Mouse (Mus musculus): ENCODE results near the gene Sh3bgrl3. TPM values are rescaled to one million over a fixed set of nuclear protein-coding genes. Genes with fewer than 3 reads are reported as not detected.
A peak's percentile ranks its signal among the peaks of the same experiment; 100 is the strongest.

Gene Sh3bgrl3
- polyA plus RNA-seq, 1 experiment from 2014 or later = 161 TPM

DNA sequence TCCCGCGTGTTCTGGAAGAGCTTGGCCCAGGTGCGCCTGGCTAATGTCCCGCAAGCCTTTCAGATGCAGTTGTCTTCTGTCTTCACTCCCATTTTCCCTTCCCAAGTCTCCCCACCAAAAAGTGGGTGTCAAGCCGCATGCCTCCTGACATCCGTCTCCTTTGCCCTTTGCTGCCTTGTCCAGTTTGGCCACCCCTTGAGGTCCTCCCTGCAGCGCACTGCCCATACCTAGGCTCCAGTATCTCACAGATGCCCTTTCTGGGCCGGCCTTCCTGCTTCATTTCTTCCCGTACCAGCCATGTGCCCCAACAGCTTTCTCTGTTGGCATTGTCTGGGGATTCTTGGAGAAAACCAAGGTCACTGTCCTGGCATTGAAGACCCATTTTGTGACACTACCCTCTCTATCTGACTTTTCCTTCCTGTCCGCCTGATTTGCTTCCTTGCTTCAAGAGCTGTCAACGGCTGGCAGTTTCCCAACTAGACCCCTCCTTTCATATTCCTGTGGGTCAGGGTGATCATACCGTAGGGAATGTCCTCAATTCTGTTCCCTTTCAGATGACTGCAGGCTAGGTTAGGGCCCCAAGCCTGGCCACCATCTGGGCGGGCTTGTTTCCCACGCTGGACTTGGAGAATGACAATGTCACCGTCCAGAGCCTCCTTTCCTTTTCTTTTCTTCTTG lies 3.1 kb downstream of the Sh3bgrl3 start:
- peaks cover 32% of the 10 kb centered on the region for H3K4me1 ChIP-seq (ENCODE audit: control insufficient read depth, low read depth, low read length)
- H3K27me3 ChIP-seq (ENCODE audit: control insufficient read depth, insufficient read depth, low read depth, low read length) = no peaks in the 10 kb centered on the region
- H3K4me2 ChIP-seq (ENCODE audit: low read depth, low read length) = no peak overlapping the region
- 72% methylated on average over 15 of the region's 15 CpGs for WGBS (ENCODE audit: insufficient replicate concordance)
- no peaks in the 10 kb centered on the region for H3K9me3 ChIP-seq (replicated peaks; ENCODE audit: control insufficient read depth, low read length)
- H3K9ac ChIP-seq (ENCODE audit: low read depth, low read length) = no peak overlapping the region
- no peak overlapping the region for H3K27ac ChIP-seq (ENCODE audit: low read length)
- no peaks in the 10 kb centered on the region for H3K36me3 ChIP-seq (ENCODE audit: control insufficient read depth, insufficient read depth)
- no peak overlapping the region for H3K4me3 ChIP-seq (ENCODE audit: low read depth, low read length)
- ATAC-seq (ENCODE audit: low read depth) = no peak

DNA sequence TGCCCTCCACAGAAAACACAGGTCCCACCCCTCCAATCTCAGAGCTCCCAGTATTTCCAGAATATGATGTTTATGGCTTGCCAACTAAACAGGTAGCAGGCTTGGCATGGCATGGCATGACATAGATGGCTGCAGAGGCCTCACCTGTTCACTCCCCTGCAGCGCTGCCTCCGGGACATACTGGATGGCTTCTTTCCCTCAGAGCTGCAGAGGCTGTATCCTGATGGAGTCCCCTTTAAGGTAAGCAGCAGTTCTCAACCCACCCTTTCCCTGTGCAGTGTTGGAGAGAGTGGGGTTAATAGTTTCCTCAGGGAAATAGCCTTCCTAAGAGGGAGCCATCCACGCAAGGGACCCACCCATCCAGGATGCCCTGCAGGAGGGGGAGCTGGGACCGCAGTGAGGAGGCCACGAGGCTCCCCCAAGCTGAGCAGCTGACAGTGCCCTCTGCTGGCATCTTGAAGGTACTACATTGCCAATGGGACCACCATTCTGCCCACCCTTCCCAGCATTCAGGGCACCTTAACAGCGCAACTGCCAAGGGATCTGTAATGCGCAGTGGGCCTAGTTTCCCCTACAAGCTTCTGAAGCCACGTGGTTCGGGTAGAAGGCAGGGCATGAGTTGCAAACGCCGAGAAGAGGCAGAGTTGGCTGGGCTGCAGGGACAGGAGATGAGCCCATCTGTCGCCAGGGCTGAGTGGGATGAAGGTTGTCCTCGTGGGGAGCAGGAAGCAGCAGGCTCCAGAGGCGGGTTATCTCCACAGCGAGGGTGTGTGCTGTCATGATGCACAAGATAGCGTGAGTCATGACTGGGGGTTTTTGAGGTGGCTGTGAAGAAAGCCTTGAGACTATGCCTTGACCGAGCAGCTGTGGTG lies 4.7 kb downstream of the Sh3bgrl3 start:
- ATAC-seq (ENCODE audit: low read depth) = no peak
- no peaks in the 10 kb centered on the region for H3K36me3 ChIP-seq (ENCODE audit: control insufficient read depth, insufficient read depth)
- H3K4me3 ChIP-seq (ENCODE audit: low read depth, low read length) = no peak overlapping the region
- peak overlapping the region; percentile 28; the same call in 1 of the 2 replicates for H3K4me2 ChIP-seq (ENCODE audit: low read depth, low read length)
- H3K27me3 ChIP-seq (ENCODE audit: control insufficient read depth, insufficient read depth, low read depth, low read length) = no peaks in the 10 kb centered on the region
- no peak overlapping the region; the same call in 1 of the 2 replicates for H3K9ac ChIP-seq (ENCODE audit: low read depth, low read length)
- 13% methylated on average over 17 of the region's 17 CpGs for WGBS (ENCODE audit: insufficient replicate concordance)
- peaks cover 19% of the 10 kb centered on the region for H3K4me1 ChIP-seq (ENCODE audit: control insufficient read depth, low read depth, low read length)
- H3K27ac ChIP-seq (ENCODE audit: low read length) = no peak overlapping the region
- no peaks in the 10 kb centered on the region for H3K9me3 ChIP-seq (replicated peaks; ENCODE audit: control insufficient read depth, low read length)

DNA sequence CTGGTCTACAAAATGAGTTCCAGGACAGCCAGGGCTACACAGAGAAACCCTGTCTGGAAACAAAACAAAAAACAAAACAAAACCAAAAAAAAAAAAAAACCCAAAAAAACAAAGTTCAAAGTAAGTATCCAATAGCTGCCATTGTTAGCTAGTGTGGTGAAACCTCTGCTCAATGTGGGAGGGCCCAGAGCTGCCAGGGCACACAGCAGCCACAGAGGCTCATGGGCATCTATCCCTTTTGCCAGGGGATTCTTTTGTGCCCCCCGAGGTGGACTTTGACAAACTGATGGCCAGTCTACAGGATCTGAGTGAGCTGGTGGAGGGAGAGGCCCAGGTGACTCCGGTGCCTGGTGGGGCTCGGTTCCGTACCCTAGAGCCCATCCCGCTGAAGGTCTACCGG lies 5.4 kb downstream of the Sh3bgrl3 start:
- ATAC-seq (ENCODE audit: low read depth) = no peak
- Histone ChIP-seq H3K9me3 (replicated peaks; ENCODE audit: control insufficient read depth, low read length) (no peaks in the 10 kb centered on the region), H3K4me3 (ENCODE audit: low read depth, low read length) (no peak overlapping the region), H3K27ac (ENCODE audit: low read length) (no peak overlapping the region), H3K27me3 (ENCODE audit: control insufficient read depth, insufficient read depth, low read depth, low read length) (no peaks in the 10 kb centered on the region), H3K9ac (ENCODE audit: low read depth, low read length) (no peak overlapping the region), H3K4me1 (ENCODE audit: control insufficient read depth, low read depth, low read length) (peaks cover 14% of the 10 kb centered on the region), H3K4me2 (ENCODE audit: low read depth, low read length) (no peak overlapping the region), H3K36me3 (ENCODE audit: control insufficient read depth, insufficient read depth) (no peaks in the 10 kb centered on the region)
- WGBS (ENCODE audit: insufficient replicate concordance) = 88% methylated on average over 6 of the region's 6 CpGs

DNA sequence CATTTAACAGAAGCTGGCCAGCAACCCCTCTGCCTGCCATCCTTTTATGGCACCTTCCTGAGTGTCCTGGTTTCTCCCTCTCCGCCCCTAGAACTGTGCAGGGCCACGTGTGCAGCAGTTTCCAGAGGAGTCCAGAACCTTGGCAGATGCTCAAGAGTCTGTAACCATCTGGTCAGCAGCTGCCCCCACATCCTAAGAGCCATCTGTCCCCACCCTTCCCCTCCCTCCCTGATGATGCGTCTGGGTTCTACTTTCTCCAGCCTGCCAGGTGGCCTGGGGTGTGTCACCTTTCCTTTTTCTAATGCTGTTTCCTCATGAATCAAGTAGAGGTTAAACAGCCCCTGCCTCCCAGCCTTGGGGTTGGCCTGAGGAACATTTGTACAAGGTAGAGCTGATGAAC lies 6.3 kb downstream of the Sh3bgrl3 start:
- Histone ChIP-seq H3K9me3 (replicated peaks; ENCODE audit: control insufficient read depth, low read length) (no peaks in the 10 kb centered on the region), H3K4me1 (ENCODE audit: control insufficient read depth, low read depth, low read length) (peaks cover 7% of the 10 kb centered on the region), H3K9ac (ENCODE audit: low read depth, low read length) (no peak overlapping the region), H3K27me3 (ENCODE audit: control insufficient read depth, insufficient read depth, low read depth, low read length) (no peaks in the 10 kb centered on the region), H3K4me2 (ENCODE audit: low read depth, low read length) (no peak overlapping the region), H3K4me3 (ENCODE audit: low read depth, low read length) (no peak overlapping the region), H3K36me3 (ENCODE audit: control insufficient read depth, insufficient read depth) (no peaks in the 10 kb centered on the region), H3K27ac (ENCODE audit: low read length) (no peak overlapping the region)
- ATAC-seq (ENCODE audit: low read depth) = no peak
- WGBS (ENCODE audit: insufficient replicate concordance) = 61% methylated on average over 3 of the region's 3 CpGs

DNA sequence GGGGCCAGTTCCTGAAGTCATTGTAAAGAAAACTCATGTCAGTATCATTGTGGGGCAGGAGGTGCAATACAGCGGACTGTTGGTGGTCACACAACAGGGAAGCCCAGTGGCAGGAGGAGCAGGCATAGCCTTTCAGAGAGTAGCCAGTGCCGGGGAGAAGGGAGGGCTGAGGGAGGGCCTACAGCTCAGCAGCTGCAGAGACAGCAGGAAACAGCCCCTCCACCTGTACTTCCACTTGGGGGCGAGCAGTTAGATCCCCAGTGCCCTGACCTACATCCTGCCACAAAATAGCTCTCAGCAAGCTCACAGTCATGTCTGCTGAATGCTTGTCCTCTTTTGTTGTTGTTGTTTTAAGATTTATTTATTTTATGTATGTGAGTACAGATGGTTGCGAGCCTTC lies 7.0 kb downstream of the Sh3bgrl3 start:
- H3K27me3 ChIP-seq (ENCODE audit: control insufficient read depth, insufficient read depth, low read depth, low read length) = no peaks in the 10 kb centered on the region
- no peak overlapping the region for H3K4me2 ChIP-seq (ENCODE audit: low read depth, low read length)
- no peak overlapping the region for H3K9ac ChIP-seq (ENCODE audit: low read depth, low read length)
- peaks cover 7% of the 10 kb centered on the region for H3K4me1 ChIP-seq (ENCODE audit: control insufficient read depth, low read depth, low read length)
- no peak for ATAC-seq (ENCODE audit: low read depth)
- no peaks in the 10 kb centered on the region for H3K9me3 ChIP-seq (replicated peaks; ENCODE audit: control insufficient read depth, low read length)
- H3K4me3 ChIP-seq (ENCODE audit: low read depth, low read length) = no peak overlapping the region
- WGBS (ENCODE audit: insufficient replicate concordance) = 40% methylated on average over 4 of the region's 4 CpGs
- no peaks in the 10 kb centered on the region for H3K36me3 ChIP-seq (ENCODE audit: control insufficient read depth, insufficient read depth)
- no peak overlapping the region for H3K27ac ChIP-seq (ENCODE audit: low read length)

DNA sequence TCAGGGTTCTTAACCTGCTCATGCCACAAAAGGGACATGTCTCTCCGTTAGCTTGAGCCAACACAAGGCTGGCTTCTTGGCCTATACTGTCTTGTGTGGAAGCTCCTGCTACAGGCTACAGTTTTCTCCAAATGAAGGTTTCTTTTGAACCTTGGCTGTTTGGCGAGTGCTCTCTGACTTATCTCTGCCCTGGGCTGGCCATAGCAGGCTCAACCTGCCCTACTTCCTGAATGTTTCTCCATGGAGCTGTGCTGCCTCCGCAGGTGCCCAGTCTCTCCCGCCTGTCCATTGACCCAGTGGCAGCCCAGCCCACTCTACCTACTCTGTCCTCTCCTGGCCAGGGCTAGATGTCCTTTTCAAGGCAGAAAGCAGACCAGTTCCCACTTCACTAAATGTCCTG lies 7.7 kb downstream of the Sh3bgrl3 start:
- no peaks in the 10 kb centered on the region for H3K27me3 ChIP-seq (ENCODE audit: control insufficient read depth, insufficient read depth, low read depth, low read length)
- H3K27ac ChIP-seq (ENCODE audit: low read length) = no peak overlapping the region
- no peaks in the 10 kb centered on the region for H3K36me3 ChIP-seq (ENCODE audit: control insufficient read depth, insufficient read depth)
- no peak overlapping the region for H3K9ac ChIP-seq (ENCODE audit: low read depth, low read length)
- no peaks in the 10 kb centered on the region for H3K9me3 ChIP-seq (replicated peaks; ENCODE audit: control insufficient read depth, low read length)
- 45% methylated on average over 4 of the region's 4 CpGs for WGBS (ENCODE audit: insufficient replicate concordance)
- no peak for ATAC-seq (ENCODE audit: low read depth)
- H3K4me3 ChIP-seq (ENCODE audit: low read depth, low read length) = no peak overlapping the region
- H3K4me1 ChIP-seq (ENCODE audit: control insufficient read depth, low read depth, low read length) = peaks cover 7% of the 10 kb centered on the region
- H3K4me2 ChIP-seq (ENCODE audit: low read depth, low read length) = no peak overlapping the region

DNA sequence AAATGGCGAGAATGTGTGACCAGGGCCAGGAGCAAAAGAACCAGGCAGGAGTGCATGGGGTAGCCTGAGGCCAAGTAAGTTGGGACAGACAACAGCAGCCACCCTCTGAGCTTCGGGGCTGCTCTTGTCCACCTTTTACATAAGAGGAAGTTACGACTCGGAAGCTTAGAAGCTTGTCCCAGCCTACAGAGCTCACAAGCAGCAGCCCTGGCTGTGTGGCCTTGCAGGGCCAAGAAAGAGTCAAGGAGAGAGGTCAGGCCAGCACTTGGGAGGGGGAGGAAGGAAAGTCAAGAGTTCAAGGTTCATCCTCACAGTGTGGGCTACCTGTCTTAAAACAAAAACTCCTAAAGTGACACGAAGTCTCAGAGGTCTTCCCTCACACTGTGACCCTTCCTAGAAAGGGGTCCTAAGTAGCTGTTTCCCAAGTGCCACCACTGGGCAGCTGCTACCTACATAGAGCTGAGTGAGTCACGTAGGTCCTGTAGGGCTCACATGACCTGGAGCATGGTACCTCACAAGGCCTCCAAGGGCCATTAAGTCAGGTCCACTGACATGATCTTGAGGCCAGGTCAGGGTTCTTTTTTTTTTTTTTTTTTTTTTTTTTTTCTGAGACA lies 8.3 kb downstream of the Sh3bgrl3 start:
- 35% methylated on average over 6 of the region's 6 CpGs for WGBS (ENCODE audit: insufficient replicate concordance)
- Histone ChIP-seq H3K27me3 (ENCODE audit: control insufficient read depth, insufficient read depth, low read depth, low read length) (no peaks in the 10 kb centered on the region), H3K4me2 (ENCODE audit: low read depth, low read length) (no peak overlapping the region), H3K4me1 (ENCODE audit: control insufficient read depth, low read depth, low read length) (peaks cover 7% of the 10 kb centered on the region), H3K4me3 (ENCODE audit: low read depth, low read length) (no peak overlapping the region), H3K9me3 (replicated peaks; ENCODE audit: control insufficient read depth, low read length) (no peaks in the 10 kb centered on the region), H3K36me3 (ENCODE audit: control insufficient read depth, insufficient read depth) (no peaks in the 10 kb centered on the region), H3K9ac (ENCODE audit: low read depth, low read length) (no peak overlapping the region), H3K27ac (ENCODE audit: low read length) (no peak overlapping the region; the same call in 1 of the 2 replicates)
- ATAC-seq (ENCODE audit: low read depth) = no peak

DNA sequence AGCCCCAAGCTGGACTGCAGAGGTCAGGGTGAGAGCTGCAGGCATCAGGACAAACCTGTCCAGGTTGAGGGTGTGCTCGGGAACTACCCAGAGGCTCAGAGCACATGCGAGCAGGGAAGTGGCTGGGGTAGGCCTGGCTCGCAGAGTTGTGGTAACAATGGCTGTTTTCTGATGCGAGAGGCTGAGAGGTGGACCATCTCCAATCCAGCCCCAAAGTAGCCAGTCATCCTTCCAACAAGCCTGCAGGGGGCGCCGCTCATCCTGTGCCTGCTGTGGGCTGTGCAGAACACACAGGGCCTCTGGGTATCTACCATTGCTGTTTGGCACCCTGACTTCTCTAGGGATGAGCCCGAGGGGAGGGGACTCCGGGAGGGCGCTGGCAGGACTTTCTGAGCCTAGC lies 8.9 kb downstream of the Sh3bgrl3 start:
- ATAC-seq (ENCODE audit: low read depth) = no peak
- Histone ChIP-seq H3K4me1 (ENCODE audit: control insufficient read depth, low read depth, low read length) (peaks cover 7% of the 10 kb centered on the region), H3K9me3 (replicated peaks; ENCODE audit: control insufficient read depth, low read length) (no peaks in the 10 kb centered on the region), H3K4me3 (ENCODE audit: low read depth, low read length) (no peak overlapping the region), H3K27ac (ENCODE audit: low read length) (peak overlapping the region; percentile 4; the same call in 1 of the 2 replicates), H3K36me3 (ENCODE audit: control insufficient read depth, insufficient read depth) (no peaks in the 10 kb centered on the region), H3K4me2 (ENCODE audit: low read depth, low read length) (no peak overlapping the region), H3K27me3 (ENCODE audit: control insufficient read depth, insufficient read depth, low read depth, low read length) (no peaks in the 10 kb centered on the region), H3K9ac (ENCODE audit: low read depth, low read length) (no peak overlapping the region)
- WGBS (ENCODE audit: insufficient replicate concordance) = 40% methylated on average over 9 of the region's 9 CpGs

DNA sequence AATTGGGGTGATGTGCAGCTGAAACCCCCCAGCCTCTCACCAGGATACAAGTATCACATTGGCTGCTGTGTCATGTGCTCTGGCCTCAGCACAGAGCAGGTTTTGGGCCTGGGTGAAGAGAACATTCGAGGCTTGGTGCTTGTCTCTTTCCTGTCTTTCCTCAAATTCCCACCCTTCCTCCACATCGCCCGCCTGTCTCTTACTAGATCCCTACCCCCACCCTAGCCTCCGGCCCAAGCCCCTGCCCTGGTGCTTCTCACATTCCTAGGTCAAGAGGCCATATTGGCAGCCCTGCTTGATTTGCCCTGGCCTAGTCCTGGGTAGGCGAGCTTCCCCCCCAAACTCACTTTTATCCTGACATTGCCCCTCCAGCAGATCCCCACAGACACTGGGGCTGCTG lies 9.5 kb downstream of the Sh3bgrl3 start:
- Histone ChIP-seq H3K9ac (ENCODE audit: low read depth, low read length) (no peak overlapping the region), H3K4me1 (ENCODE audit: control insufficient read depth, low read depth, low read length) (peaks cover under 1% of the 10 kb centered on the region), H3K4me2 (ENCODE audit: low read depth, low read length) (no peak overlapping the region), H3K27ac (ENCODE audit: low read length) (peak overlapping the region; percentile 4; the same call in 1 of the 2 replicates), H3K9me3 (replicated peaks; ENCODE audit: control insufficient read depth, low read length) (no peaks in the 10 kb centered on the region), H3K27me3 (ENCODE audit: control insufficient read depth, insufficient read depth, low read depth, low read length) (no peaks in the 10 kb centered on the region), H3K36me3 (ENCODE audit: control insufficient read depth, insufficient read depth) (no peaks in the 10 kb centered on the region), H3K4me3 (ENCODE audit: low read depth, low read length) (no peak overlapping the region)
- WGBS (ENCODE audit: insufficient replicate concordance) = 62% methylated on average over 5 of the region's 5 CpGs
- no peak for ATAC-seq (ENCODE audit: low read depth)
